Mouse (Mus musculus): Measurements from ENCODE around the gene Ankrd37.
A peak's percentile ranks its signal among the peaks of the same experiment; 100 is the strongest.

The Ankrd37 gene

GRCm38 (mm10) chr8:45975126-45975836 is 30.2 kb downstream of the Ankrd37 start, which contains the start of the genes 1700029J07Rik and Ufsp2:
Gene 1700029J07Rik (minus strand): TSS chr8:45975252.
Gene Ufsp2 (plus strand): TSS chr8:45975528.
- DNase-seq (ENCODE audit: low read depth, low spot score), result peak; percentile 99

DNA sequence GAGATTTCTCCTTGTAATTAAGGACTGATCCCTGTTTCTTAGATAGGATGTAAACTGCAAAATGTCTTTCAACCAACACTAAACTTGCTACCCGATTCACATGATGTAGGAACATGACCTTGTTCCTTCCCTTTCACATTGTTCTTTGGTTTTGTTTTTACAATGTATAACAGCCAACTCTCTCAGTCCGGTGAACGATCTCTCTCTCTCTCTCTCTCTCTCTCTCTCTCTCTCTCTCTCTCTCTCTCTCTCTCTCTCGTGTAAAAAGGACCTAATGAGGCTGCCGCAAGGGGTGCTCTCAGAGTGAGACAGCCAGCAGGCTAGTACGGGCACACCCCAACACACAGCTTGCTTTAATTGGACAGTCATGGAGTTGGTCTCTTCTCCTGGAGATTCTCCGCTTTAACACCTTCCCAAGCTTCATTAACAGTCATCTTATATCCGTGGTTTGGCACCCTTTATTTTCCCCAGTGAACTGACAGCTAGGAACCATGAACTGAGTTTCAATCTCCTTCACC is 31.5 kb downstream of the Ankrd37 start:
- no peak for DNase-seq (ENCODE audit: low read depth, low spot score)

DNA sequence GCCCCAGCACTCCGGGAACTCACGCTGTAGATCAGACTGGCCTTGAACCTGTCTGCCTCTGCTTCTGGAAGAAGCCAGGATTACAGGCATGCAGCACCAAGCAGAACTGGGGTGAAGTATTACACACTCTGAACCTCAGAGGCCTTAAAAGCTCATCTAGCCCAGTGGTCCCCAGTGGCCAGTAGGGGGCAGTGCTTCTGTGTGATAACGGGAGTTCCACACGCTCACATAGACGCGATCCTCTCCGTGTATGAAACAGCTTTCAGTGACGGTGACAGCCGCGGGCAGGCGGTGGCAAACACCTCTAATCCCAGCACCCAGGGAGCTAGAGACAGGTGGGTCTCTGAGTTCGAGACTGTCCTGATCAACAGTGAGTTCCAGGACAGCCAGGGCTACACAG is 34.6 kb downstream of the Ankrd37 start:
- DNase-seq (ENCODE audit: low read depth, low spot score), result peak; percentile 5

DNA sequence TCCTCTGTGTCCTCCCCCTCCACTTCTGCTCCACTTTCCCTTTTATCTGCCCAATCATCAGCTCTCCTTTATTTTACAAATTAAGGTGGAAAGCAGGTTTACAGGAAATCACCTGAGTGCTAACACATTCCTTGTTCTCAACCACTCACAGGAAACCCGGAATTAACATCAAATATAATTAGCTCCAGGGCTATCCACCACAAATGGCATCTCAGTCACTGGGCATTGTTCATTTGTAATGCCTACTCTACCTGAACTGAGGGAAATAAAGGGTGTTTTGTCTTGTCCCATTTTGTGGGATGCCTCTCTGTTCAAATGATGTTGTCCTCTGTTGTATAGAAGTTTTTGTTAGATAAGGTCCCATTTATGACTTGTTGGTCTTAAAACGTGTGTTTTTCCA is 54.9 kb downstream of the Ankrd37 start:
- DNase-seq (ENCODE audit: low read depth, low spot score), result no peak
